Mouse (Mus musculus) mesoderm, embryonic 11.5 days (tissue): Measurements from ENCODE around the gene Smim1.
A peak's percentile ranks its signal among the peaks of the same experiment; 100 is the strongest.

Experiments
- DNase-seq: peaks from one replicate; pipeline ENCODE4 v3.0.0-alpha.2; 2012; ENCODE audit warnings: low read depth, low spot score

Gene Smim1

DNA sequence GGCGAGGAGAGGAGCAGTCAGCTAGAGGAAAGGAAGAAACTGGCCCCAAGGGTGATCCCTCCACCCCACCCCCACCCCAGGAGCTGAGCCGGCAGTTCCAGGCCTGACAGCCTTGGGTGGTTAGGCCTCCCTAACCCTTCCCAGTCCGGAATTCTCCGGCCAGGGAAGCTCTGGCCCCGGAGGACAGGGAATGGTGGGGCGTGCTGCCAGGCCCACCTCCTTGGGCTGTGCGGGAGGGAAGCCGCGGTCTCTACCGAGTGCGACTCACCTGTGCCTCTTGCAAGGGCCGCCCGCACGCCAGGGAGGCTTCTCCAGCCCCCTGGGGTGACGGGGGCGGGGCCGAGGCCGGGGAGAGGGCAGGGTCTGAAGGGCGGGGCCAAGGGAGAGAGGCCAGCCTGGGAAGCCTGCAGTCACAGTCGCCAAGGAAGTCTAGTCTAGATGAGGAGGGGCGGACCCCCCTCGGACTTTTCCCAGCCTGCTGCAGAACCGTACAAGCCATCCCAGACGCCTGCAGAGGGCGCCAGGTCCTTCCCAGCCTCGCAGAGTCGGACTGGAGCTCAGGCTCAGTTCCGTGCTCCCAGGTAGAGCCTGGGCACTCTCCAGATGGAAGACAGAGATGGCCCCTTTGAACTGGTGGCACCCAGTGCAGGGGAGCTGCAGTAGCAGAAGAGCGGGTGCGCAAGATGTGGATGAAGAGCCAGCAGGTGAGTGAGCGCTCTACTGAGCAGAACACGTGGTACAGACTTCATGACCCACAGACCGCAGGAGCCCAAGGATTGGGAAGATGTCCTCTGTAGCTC, at the start of gene Smim1:
Gene Smim1 (minus strand): TSS at position 590 of the 800 bp plus-strand sequence.
- DNase-seq = peak; percentile 72

DNA sequence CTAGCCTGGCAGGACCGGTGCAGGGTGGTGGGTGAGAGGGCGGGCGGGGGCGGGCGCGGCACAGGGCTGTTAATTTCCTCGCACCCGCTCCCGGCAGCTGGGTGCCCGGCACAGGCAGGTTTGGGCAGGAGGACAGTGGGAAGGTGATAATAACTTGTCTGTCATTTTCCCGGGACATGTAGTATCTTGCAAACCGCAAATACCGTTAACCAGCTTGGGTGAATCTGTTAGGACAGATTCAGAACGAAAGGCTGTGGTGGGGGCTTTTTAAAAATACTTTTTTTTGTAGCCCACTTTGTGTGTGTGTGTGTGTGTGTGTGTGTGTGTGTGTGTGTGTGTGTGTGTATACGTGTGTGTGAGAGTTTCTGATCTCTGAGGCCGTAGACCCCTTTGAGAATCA, 45.9 kb upstream of the Smim1 start:
- no peak for DNase-seq

DNA sequence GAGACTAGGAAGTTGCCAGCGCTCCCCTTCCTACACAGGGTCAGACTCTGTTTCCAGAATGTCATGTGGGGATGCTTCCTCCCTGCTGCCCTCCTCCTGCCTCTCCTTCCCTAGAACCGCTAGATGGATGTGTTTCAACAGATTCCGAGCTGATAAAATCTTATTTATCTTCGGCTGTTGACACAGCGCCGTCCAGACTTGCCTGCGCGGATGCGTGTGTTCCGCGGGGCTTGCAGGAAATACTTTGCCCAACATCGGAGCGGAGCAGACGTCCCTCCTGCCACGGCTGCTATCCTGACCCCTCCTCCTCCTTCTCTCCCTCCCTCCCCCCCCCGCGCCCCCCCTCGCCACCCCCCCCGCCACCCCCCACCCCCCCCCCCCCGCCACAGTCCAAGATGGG, 45.5 kb upstream of the Smim1 start:
- DNase-seq = no peak

DNA sequence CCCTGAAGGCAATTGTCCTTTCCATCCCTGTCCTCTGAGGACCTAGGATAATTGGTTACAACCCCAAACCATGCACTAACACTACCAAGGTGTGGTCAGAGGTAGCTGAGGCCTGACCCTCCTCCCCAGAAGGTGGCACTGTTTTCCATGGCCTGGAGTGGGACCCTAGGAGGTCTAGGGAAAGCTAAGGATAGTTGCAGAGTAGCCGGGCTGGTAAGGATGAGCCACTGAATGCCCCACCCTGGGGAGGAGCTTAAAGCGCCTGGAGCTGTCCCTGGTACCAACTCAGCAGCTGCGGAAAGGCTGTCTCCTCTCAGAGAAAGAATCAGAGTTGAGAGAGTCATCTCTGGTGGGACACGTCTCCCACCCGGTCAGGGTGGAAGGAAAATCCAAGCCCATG, 44.9 kb upstream of the Smim1 start:
- DNase-seq = peak; percentile 68

DNA sequence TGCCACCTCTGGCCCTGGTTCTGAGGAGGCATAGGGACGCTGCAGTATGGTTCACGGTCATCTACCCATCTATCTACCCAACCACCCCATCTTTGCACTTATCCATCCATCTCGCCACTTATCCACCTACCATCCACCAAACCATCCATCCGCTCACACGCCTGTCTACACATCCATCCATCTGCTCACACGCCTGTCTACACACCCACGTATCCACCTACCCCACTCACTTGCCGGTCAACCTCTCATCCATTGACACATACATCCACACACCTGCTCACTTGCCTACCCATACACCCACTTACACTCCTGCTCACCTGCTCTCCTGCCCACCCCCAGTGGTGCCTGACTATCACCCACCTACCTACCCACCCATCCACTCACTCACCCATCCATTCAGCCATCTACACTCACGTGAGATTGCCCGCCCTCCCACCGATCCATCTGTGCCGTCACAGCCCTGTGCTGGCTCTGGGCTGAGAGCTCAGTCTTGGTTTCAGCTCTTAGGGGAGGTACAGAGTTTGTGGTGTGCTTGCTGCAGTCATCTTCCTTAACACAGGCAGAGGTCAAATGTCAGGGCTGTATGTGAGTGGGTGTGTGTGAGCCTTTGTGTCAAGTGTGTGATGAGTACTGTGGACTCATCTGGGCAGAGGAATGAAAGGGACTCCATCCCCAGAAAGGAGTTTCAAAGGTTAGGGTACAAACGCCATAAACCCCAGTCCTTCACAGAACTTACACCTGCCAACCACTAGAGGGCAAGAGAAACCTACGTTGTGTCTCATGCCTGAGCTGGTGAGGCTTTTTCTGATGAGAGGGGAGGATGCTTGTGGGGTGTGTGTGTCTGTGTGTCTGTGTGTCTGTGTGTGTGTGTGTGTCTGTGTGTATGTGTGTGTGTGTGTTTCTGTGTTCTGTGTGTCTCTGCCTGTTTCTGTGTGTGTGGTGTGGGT, 39.1 kb upstream of the Smim1 start:
- peak; percentile 54 for DNase-seq

DNA sequence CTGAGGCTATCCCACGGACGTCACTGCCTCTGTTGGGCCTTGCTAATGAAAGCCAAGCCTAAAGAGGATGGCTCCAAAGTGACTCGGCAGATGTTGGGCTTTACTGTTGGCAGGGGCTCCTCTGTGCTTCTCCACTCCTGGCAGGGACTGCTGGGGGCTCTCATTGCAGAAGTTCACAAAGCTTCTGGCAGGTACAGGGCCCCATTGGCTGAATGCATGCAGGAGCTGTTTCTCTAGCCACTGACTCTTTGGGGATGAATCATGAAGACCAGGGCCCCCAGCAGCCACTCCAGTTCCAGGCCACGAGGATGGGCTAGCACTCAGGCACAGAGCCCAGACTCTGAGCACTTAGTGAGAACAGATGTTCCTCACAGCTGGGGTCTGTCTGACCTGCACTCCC, 31.7 kb upstream of the Smim1 start:
- no peak for DNase-seq

DNA sequence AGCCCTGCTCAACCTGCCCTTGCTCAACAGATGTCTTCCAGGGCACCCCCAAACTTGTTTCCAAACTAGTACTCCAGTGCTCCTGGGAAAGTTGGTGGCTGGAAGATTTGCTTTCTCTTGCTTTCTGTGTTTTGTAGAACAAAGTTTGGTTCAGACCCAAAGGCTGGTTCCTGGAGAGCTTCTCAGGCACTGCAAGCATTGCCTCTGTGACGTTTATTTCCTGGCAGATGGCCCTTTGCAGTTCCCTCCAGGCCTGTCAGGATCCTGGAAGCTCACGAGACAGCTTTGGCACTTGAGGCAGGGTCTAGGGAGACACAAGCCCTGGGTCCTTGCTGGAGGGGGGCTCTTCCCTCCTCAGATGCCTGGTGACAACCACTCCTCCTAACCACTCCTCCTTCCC, 30.6 kb upstream of the Smim1 start:
- no peak for DNase-seq

DNA sequence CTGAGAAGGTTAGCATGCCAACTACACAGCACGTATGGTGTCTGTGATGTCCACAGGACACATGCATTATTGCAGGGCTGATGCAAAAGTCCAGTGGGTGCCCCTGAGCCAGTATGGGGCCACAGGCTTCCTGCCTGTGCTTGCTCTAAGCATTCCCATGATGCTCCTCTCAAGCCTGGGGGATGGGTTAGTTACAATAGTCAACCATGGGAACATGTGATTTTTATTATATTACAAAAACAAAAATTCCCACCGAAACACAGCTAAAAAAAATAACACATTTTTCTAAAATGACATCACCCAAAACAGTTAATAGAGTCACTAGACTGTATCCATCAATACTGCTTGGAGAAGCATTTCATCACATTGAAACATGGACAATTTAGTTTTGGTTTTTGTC, 30.0 kb upstream of the Smim1 start:
- DNase-seq = no peak

DNA sequence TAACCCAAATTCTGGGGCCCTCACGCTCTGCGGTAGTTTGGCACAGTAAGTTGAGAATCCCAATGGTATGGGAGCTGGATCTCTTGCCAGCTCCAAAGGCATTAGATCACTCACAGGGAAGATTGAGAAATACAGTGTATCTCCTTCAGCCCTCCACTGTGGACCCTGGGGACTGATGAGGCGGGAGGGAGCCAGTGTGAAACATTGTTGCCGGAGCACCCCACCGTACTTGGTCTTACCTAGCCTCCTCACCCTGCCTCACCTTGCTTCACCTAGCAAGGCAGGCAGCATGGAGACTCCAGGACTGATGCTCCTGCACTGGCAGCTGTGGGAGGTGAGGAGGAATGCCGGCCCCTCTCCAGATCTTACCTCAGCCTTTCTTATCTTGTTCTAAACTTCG, 29.5 kb upstream of the Smim1 start:
- DNase-seq = no peak

DNA sequence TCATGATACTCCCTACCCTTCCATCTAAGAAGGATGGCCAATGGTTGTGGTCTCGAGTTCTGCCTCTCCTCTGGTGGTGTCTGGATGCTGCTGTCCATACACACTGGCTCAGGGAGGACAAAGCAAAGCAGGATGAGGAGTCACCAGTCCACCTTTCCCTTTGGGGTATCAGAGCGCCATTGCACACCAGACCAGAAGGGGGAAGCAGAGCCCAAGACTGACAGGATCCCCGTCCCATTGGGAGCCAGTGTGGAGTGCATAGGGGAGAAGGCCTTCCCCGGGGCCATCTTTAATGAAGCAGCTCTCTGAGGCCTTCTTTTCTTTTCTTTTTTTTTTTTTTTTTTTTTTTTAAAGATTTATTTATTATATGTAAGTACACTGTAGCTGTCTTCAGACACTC, 27.0 kb upstream of the Smim1 start:
- no peak for DNase-seq

DNA sequence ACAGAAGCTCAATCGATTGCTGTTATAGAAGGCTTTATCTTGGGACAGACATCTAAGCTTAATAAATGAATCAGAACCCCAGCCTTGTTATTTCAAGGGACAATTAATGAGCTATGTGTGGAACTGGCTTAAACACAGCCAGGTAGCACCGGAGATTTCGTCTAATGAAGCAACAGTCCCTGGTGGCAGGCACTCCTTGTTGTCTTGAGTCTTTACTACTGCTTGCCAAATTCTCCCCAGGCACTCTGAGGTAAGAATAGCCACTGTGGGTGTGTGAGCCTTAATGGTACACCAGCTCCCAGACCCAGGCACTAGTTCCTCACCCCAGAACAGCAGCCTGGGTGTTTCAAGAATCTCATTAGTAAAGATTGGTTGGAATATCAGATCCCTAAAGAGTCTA, 25.4 kb upstream of the Smim1 start:
- no peak for DNase-seq

DNA sequence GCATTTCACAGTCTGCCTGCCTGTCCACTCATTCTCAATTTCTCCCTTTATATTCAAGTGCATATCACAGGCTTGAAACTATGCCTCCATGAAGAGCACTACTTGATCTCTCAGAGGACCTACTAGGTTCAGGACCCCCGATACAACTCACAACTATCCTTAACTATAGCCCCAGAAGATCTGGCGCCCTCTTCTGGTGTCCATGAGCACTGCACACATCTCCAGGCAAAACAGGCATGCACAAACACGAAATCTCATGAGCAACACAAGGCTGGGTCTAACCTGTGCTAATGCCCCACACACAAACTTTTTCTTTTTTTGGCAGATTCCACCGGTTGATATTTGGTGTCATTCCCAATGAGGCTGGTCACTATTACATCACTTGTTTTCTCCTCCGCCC, 19.8 kb upstream of the Smim1 start:
- no peak for DNase-seq

DNA sequence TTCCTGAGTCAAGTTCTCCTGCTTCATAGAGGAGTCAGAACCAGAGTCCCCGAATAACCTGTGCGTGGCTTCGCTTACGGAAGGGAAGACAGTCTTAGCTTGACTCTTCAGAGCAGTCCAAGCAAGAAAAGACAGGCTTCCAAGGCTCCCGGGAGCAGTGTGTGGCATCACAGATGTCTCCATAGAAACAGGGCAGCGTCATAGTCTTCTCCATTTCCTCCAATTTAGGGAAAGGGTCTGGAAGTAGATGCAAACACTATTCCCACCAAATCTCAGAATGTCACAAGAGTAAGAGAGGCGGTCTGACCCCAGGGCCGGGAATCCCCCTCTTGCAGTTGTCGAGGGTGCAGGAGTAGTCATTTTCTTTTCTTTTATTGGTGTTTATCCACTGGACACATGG, 16.5 kb upstream of the Smim1 start, which contains the start of gene Ccdc27:
Gene Ccdc27 (minus strand): TSS at position 101 of the 400 bp plus-strand sequence.
- DNase-seq = no peak

DNA sequence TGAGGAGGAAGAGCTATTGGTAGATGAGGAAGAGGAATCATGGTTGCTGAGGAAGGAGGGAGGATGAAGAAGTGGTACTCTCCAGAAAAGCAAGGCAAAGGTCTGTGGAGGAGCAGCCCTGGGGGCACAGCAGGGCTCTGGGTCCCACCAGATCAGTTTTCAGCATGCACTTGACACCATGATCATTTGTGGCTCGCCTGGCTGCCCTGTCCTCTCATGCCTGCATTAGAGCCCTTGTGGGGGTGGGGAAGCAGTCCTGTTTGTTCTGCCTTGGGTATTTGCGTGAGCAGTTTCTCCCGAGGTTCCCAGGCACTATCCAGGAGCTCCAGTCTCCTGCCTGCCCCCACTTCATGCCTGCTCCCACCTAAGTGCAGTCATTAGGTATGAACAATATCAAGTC, 11.1 kb upstream of the Smim1 start:
- no peak for DNase-seq

DNA sequence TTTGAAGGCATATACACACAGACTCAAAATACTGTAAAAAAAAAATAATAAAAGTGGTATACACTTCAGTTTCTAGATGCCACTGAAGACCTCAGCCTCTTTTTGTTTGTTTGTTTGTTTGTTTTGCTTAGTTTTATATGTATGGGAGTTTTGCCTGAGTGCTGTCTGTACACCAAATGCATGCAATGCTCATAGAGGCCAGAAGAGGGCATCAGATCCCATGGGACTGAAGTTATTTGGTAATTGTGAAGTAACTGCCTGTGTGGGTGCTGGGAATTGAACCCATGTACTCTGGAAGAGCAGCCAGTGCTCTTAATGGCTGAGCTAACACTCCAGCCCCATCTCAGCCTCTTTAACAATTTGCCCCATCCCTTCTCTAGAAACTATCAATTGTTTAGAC, 2.6 kb upstream of the Smim1 start:
- DNase-seq = peak; percentile 17

DNA sequence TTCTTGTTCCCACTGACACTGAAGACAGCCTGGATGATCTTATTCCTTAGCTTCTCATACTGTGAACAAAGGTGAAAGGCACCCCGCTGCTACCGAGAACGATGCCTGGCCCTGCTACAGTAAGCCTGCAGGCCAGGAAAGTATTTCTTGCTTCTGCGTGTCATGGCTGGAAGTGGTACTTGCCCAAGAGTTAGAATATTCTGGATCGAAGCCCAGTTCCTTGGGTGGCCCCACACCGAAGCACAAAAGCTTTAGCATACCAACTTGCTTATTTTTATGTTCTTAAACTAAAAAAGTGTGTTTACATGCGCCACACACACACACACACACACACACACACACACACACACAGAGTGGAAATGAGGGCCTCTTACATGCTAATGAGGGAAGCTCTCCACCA, 2.0 kb upstream of the Smim1 start:
- no peak for DNase-seq

DNA sequence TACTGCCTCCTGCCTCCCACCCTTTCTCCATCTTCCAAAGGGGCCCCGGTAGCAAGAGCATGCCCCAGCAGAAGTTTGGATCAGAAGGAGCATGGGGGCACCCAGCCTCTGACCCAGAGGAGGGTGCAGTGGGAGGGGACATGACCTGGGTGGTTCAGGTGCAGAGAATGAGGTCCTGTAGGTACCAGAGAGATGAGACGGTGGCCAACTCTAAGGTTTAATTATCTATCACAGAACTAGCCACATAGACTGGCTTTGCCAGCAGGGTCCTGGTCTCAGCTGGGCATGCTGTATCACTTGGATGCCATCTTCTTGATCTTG, 371 bp upstream of the Smim1 start:
- no peak for DNase-seq

DNA sequence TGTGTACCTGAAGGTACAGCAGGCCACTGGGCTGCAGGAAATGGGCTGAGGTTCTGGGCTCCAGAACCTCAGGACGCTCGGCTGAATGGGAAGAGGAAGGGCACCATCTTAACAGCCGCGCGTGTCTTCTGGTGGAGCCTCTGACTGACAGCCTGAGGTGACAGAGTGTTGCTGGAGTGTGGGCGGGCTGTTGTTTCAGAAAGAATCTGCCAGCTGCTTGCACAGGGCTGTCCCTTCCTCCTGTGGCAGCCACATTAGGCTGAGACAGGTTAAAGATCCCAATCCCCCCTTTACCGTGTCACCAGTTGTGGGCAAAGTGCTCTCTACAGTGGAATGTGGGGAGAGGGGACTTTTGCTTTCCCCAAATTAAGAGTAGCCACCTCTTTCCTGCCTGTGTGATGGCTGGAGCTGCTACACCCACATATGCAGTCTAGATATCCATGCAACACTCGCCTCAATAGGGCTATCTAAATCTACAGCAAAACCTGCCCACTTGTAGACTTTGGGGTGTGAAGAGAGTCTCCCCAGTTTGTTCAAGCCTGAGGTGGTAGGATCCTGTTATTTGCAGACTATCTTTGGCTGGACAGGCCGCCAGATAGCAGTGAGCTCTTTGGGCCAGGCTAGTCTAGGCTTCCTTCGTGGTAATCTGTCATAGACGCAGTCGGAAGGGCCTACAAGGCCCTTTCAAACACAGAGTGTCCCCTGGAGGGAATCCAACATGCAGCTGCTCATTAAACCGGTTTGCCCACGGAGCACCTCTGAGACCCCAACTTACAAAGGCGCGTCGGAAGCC, 1.1 kb downstream of the Smim1 start:
- DNase-seq = no peak

DNA sequence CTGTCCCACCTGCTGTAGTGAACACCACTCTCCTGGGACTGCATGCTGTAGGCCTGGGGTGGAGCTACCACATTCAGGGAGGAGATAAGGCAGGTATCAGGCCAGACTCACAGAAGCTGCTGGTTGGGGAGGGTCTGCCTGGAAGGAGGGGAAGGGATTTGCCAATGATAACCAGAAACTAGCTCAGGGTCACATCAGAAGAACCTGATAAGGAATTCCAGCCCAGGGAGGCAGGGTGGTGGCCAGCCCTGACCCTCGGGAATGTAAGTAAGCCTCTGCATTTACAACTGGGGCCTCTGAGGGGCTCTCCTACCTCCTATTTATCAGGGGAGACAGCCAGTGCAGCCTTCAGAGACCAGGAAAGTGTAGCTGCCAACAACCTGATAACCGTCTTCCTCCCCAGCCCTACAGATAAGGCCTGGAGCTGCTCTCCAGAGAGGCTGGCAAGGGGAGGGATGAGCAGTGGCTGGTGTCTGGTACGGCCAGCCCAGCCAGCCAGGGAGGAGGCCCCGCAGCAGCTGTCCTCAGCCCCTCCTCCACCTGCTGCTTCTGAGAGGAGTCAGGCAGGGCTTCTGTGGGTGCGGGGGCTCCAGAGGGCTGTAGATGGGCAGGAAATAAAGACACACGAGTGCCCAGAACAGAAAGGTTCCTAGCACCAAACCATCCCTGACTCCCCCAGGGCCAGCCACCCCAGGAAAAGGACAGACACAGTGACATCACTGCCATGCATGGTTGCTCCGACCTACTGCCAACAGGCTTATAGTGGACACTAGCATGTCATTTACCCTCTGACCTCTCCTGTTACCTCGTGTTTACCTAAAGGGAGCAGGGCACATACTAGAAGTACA, 2.1 kb downstream of the Smim1 start:
- peak; percentile 21 for DNase-seq

DNA sequence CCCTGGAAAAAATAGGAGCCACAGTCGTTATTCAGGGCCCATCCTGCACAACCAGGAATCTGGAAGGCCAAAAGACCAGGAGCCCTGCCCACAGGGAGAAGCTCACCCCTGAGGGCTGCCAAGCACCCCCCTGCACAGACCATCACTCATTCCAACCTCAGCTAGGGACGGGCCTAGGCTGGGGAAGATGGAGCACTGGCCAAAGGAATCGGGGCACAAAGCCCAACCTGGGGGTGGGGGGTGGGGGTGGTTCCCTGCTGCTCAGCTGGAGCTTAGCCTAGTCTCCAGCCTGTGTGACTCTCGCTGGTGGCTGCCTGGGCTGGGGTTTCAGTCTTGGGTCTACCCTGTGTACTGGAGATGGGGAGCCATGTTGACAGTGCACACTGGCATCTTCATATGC, 3.2 kb downstream of the Smim1 start:
- DNase-seq = no peak

DNA sequence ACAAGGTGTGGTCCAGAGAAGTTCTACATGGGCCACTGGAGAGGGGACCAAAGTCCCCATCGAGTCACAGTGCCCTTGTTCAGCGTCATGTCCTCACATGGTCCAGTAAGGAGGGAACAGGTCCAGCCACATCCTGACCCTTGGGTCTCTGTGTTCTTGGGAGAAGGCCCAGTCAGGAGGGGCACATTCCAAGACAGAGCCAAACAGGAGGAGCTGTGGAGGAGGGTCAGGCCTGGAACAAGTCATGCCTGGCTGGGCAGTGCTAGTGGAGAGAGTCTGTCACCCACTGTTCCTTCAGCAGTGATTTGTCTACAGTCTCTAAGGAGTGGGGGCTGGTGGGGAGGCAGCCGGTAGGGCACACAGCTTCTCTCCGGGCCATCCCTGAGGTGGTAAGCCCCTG, 3.6 kb downstream of the Smim1 start:
- no peak for DNase-seq
